Mouse (Mus musculus) hindbrain, embryonic 11.5 days (tissue): ENCODE measurements at regions not wholly inside any gene's neighbourhood (a gene's known extent, or its start where the extent isn't known, plus 50 kb on each side); places are given as distances from the start of the nearest gene placed in this dataset.

Source experiments
- ATAC-seq: fragments of 200-750 bp; cut with Nextera tagmentation; 2 replicates; pipeline ENCODE4 v1.8.0; 2017; ENCODE audit warnings: mild to moderate bottlenecking, moderate TSS enrichment, moderate library complexity; ENCODE audit not compliant: low FRiP score
- DNase-seq: peaks from one replicate; pipeline ENCODE4 v3.0.0-alpha.2; 2015; ENCODE audit warnings: low spot score
- H3K27ac ChIP-seq: fragments of 300-500 bp; sonication (generic); 2 replicates; pipeline ENCODE4 v1.5.1; 2014; ENCODE audit warnings: mild to moderate bottlenecking, low read depth, low read length
- H3K27me3 ChIP-seq: fragments of 300-500 bp; sonication (generic); 2 replicates; pipeline ENCODE4 v1.6.1; 2014; ENCODE audit warnings: mild to moderate bottlenecking, low read length, moderate library complexity, mixed read lengths; ENCODE audit not compliant: control insufficient read depth, insufficient read depth
- H3K36me3 ChIP-seq: fragments of 300-500 bp; sonication (generic); 2 replicates; pipeline ENCODE4 v1.6.1; 2014; ENCODE audit warnings: mild to moderate bottlenecking, low read length, moderate library complexity, mixed read lengths; ENCODE audit not compliant: control insufficient read depth, insufficient read depth
- H3K4me1 ChIP-seq: fragments of 300-500 bp; sonication (generic); replicated peaks from 2 replicates; pipeline ENCODE4 v1.6.1; 2014; ENCODE audit warnings: low read length, mixed read lengths; ENCODE audit not compliant: control insufficient read depth, insufficient read depth
- H3K4me2 ChIP-seq: fragments of 300-500 bp; sonication (generic); replicated peaks from 2 replicates; pipeline ENCODE4 v1.6.1; 2014; ENCODE audit warnings: mild to moderate bottlenecking, low read depth, low read length
- H3K4me3 ChIP-seq: fragments of 300-500 bp; sonication (generic); 2 replicates; pipeline ENCODE4 v1.5.1; 2014; ENCODE audit warnings: low read depth, low read length
- H3K9ac ChIP-seq: fragments of 300-500 bp; sonication (generic); 2 replicates; pipeline ENCODE4 v1.6.1; 2014; ENCODE audit warnings: low read depth, low read length
- H3K9me3 ChIP-seq: fragments of 300-500 bp; sonication (generic); 2 replicates; pipeline ENCODE4 v1.6.1; 2016; ENCODE audit warnings: low read length; ENCODE audit not compliant: control insufficient read depth
- whole genome bisulfite sequencing: fragments of 180-500 bp; shearing (Covaris S2); extraction: QIAGEN DNeasy Blood & Tissue Kit; methylation state at CpG from one replicate; pipeline ENCODE4 v1.1.7; 2014; 5-methylcytosine and 5-hydroxymethylcytosine counted together

DNA sequence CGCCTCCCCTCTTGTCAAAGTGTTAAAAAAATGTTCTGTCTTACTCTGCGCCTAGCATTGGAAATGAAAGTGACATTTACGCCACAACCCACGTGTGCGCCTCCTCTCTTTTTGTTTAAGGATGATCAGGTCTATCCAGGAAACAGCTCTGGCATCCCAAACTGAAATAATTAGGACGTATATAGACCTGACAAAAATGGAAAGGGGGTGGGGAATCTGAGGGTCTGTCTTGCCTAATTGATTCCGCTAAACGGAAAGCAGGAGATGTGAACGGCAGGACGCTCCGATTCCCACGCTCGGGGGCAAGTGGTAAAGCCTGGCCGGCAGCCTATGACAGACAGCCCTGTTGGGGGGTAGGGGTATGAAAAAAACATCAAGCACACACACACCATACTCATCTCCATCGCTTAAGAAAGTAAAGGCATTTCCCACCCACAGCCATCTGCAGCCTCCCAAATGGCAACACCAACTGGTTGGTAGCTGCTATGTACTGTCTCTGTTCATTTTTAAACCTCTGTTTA is 235.8 kb downstream of the Mef2c start:
- Histone ChIP-seq H3K4me3 (peak overlapping the region; percentile 58), H3K4me1 (no peaks in the 10 kb centered on the region), H3K9ac (peak overlapping the region; percentile 93), H3K27ac (peak overlapping the region; percentile 97), H3K27me3 (no peaks in the 10 kb centered on the region), H3K4me2 (peak overlapping the region; percentile 78), H3K36me3 (no peaks in the 10 kb centered on the region), H3K9me3 (no peaks in the 10 kb centered on the region)
- DNase-seq (peak; percentile 85), ATAC-seq (peak; percentile 83)
- 2% methylated on average over 15 of the region's 15 CpGs for WGBS

- Histone ChIP-seq H3K36me3 (no peaks in the 10 kb centered on the region), H3K4me1 (no peaks in the 10 kb centered on the region), H3K9ac (peak overlapping the region; percentile 93), H3K9me3 (no peaks in the 10 kb centered on the region), H3K27ac (peak overlapping the region; percentile 97), H3K27me3 (no peaks in the 10 kb centered on the region), H3K4me2 (peak overlapping the region; percentile 78), H3K4me3 (peak overlapping the region; percentile 58)
- no peak for DNase-seq
- no peak for ATAC-seq
- 12% methylated on average over 2 of the region's 2 CpGs for WGBS
These were observed 236.3 kb downstream of the Mef2c start for GRCm38 (mm10) chr13:83740101-83740500.

- Histone ChIP-seq H3K27me3 (no peaks in the 10 kb centered on the region), H3K9ac (peak overlapping the region; percentile 63), H3K9me3 (no peaks in the 10 kb centered on the region), H3K4me3 (peak overlapping the region; percentile 58), H3K27ac (peak overlapping the region; percentile 97), H3K4me1 (no peaks in the 10 kb centered on the region), H3K4me2 (peak overlapping the region; percentile 78), H3K36me3 (no peaks in the 10 kb centered on the region)
- WGBS, result 12% methylated on average over 4 of the region's 4 CpGs
- no peak for ATAC-seq
- DNase-seq, result peak; percentile 39
These were observed 236.9 kb downstream of the Mef2c start for GRCm38 (mm10) chr13:83740771-83741170.

GRCm38 (mm10) chr13:83741591-83742021 is 237.8 kb downstream of the Mef2c start:
- WGBS, result 17% methylated on average over 7 of the region's 7 CpGs
- H3K36me3 ChIP-seq, result no peaks in the 10 kb centered on the region
- peak overlapping the region; percentile 37 for H3K27ac ChIP-seq
- H3K4me2 ChIP-seq, result 0 out of 2 replicates have a peak overlapping the region, but pooled peaks have one; percentile 78
- DNase-seq (peak; percentile 65), ATAC-seq (peak; percentile 28)
- no peaks in the 10 kb centered on the region for H3K9me3 ChIP-seq
- no peaks in the 10 kb centered on the region for H3K4me1 ChIP-seq
- peak overlapping the region; percentile 58 for H3K4me3 ChIP-seq
- H3K9ac ChIP-seq, result peak overlapping the region; percentile 0; the same call in 1 of the 2 replicates
- H3K27me3 ChIP-seq, result no peaks in the 10 kb centered on the region

DNA sequence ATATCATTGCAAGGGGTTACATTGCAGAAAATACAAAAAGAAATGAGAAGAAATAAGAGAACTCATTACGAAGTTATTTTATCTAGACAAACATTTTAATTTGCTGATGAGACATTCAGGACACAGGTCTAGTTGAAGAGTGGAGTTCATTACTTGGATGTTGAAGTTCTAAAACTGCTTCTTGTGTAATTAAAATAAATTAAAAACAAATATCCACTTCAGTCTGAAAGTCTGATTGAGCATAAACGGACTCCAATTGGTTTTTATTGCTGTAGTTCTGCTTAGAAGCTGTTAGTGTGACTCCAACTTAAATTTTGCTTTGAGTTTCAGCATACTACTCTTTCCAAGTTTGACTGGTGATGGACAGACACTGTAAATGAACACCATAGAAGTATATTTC is 238.3 kb downstream of the Mef2c start:
- peak; percentile 30 for DNase-seq
- Histone ChIP-seq H3K9ac (no peak overlapping the region), H3K4me1 (no peaks in the 10 kb centered on the region), H3K9me3 (no peaks in the 10 kb centered on the region), H3K4me3 (no peak overlapping the region), H3K27ac (peak overlapping the region; percentile 48), H3K36me3 (no peaks in the 10 kb centered on the region), H3K27me3 (no peaks in the 10 kb centered on the region), H3K4me2 (no peak overlapping the region)
- 59% methylated on average over 2 of the region's 2 CpGs for WGBS
- no peak for ATAC-seq

GRCm38 (mm10) chr13:83742546-83742945 is 238.7 kb downstream of the Mef2c start:
- H3K36me3 ChIP-seq, result no peaks in the 10 kb centered on the region

GRCm38 (mm10) chr13:83743381-83743780 is 239.5 kb downstream of the Mef2c start:
- 0 out of 2 replicates have a peak overlapping the region, but pooled peaks have one; percentile 17 for H3K27ac ChIP-seq
- no peaks in the 10 kb centered on the region for H3K9me3 ChIP-seq
- no peaks in the 10 kb centered on the region for H3K4me1 ChIP-seq
- H3K4me3 ChIP-seq, result no peak overlapping the region
- DNase-seq (peak; percentile 38), ATAC-seq (no peak)
- H3K27me3 ChIP-seq, result no peaks in the 10 kb centered on the region
- 77% methylated on average over 2 of the region's 2 CpGs for WGBS
- H3K4me2 ChIP-seq, result no peak overlapping the region
- no peak overlapping the region for H3K9ac ChIP-seq
- no peaks in the 10 kb centered on the region for H3K36me3 ChIP-seq

More at GRCm38 (mm10) chr13:83742546-83742945, 238.7 kb downstream of the Mef2c start:
- 69% methylated on average over 3 of the region's 3 CpGs for WGBS
- Histone ChIP-seq H3K9me3 (no peaks in the 10 kb centered on the region), H3K9ac (no peak overlapping the region), H3K4me2 (no peak overlapping the region), H3K27ac (peak overlapping the region; percentile 48), H3K4me1 (no peaks in the 10 kb centered on the region), H3K27me3 (no peaks in the 10 kb centered on the region), H3K4me3 (no peak overlapping the region)
- ATAC-seq (no peak), DNase-seq (no peak)

DNA sequence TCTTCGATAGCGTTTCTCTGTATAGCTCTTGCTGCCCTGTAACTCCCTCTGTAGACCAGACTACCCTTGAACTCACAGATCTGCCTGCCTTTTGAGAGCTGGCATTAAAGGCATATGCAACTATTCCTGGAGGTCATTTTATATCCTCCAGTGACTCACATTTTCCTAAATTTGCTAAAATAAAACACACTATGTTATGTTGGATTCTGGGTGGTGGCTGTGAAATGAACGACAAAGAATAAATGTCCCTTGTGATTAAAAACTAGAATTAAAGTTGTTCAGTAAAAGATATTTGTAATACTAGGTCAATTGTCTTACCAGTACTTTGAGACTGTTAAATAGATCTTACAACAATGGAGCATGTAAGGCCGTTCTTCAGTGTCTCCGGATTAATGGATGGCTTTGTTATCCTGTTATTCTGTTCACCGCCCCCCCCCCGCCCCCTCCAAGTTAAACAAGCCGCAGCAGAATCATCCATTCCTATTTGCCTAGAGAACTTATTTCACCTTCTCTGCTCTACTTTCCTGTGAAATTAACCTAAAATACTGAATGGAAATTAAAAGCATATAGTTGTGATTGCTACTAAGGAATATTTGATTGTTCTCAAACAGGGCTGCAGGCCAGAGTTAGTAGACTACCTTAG is 240.4 kb downstream of the Mef2c start:
- WGBS, result 17% methylated on average over 8 of the region's 8 CpGs
- H3K9ac ChIP-seq, result peak overlapping the region; percentile 61; the same call in 1 of the 2 replicates
- H3K36me3 ChIP-seq, result no peaks in the 10 kb centered on the region
- H3K4me1 ChIP-seq, result no peaks in the 10 kb centered on the region
- peak; percentile 37 for DNase-seq
- 0 out of 2 replicates have a peak, but pooled peaks have one; percentile 4 for ATAC-seq
- H3K4me3 ChIP-seq, result no peak overlapping the region
- no peaks in the 10 kb centered on the region for H3K9me3 ChIP-seq
- H3K27ac ChIP-seq, result peak overlapping the region; percentile 94
- peak overlapping the region; percentile 51 for H3K4me2 ChIP-seq
- no peaks in the 10 kb centered on the region for H3K27me3 ChIP-seq
